Mouse (Mus musculus) brown adipose tissue, adult 24 weeks (tissue): ENCODE results near the gene Rab9b. TPM values are rescaled to one million over a fixed set of nuclear protein-coding genes. Genes with fewer than 3 reads are reported as not detected.

Source experiments
- H3K27ac ChIP-seq: fragments of 200-500 bp; replicated peaks from 2 replicates; pipeline ENCODE4 v1.5.1; 2012; ENCODE audit warnings: low read depth, mild to moderate bottlenecking, low read length
- H3K4me1 ChIP-seq: fragments of 200-500 bp; 2 replicates; pipeline ENCODE4 v1.6.1; 2012; ENCODE audit warnings: low read length, mixed read lengths; ENCODE audit not compliant: control insufficient read depth, insufficient read depth, insufficient read length
- H3K4me3 ChIP-seq: fragments of 200-500 bp; 2 replicates; pipeline ENCODE4 v1.5.1; 2012; ENCODE audit warnings: low read depth, mild to moderate bottlenecking, low read length, moderate library complexity; ENCODE audit not compliant: insufficient read depth
- polyA plus RNA-seq: library from polyadenylated mRNA; stranded (reverse); fragments of >200 nt; gene quantifications from 2 replicates; pipeline ENCODE4 v1.2.4, GENCODE M21; 2012; ENCODE audit not compliant: missing spikeins, insufficient read depth, insufficient read length

Rab9b gene
- polyA plus RNA-seq, result not detected in 2 replicates

- no peak within 1 kb of the TSS for H3K27ac ChIP-seq
- H3K4me1 ChIP-seq, result no peaks in the 10 kb centered on the region; the same call in 1 of the 2 replicates
Observed at GRCm38 (mm10) chrX:136868061-136869040, at the start of gene Rab9b. Rab9b (minus strand) TSS chrX:136868755.

GRCm38 (mm10) chrX:136904369-136904768 lies 35.8 kb upstream of the Rab9b start:
- H3K27ac ChIP-seq, result no peak overlapping the region
- H3K4me1 ChIP-seq, result no peaks in the 10 kb centered on the region
- H3K4me3 ChIP-seq, result no peak overlapping the region

More at GRCm38 (mm10) chrX:136868061-136869040, at the start of gene Rab9b:
- H3K4me3 ChIP-seq, result peak within 1 kb of the TSS; percentile 42

GRCm38 (mm10) chrX:136895757-136896156 lies 27.2 kb upstream of the Rab9b start:
- Histone ChIP-seq H3K27ac (no peak overlapping the region), H3K4me3 (no peak overlapping the region), H3K4me1 (no peaks in the 10 kb centered on the region)

GRCm38 (mm10) chrX:136850300-136850699 lies 18.3 kb downstream of the Rab9b start:
- H3K4me3 ChIP-seq, result no peak overlapping the region
- no peak overlapping the region for H3K27ac ChIP-seq
- no peaks in the 10 kb centered on the region for H3K4me1 ChIP-seq

GRCm38 (mm10) chrX:136828610-136829009 lies 39.9 kb downstream of the Rab9b start:
- H3K4me3 ChIP-seq, result no peak overlapping the region
- H3K4me1 ChIP-seq, result no peaks in the 10 kb centered on the region
- no peak overlapping the region for H3K27ac ChIP-seq

- Histone ChIP-seq H3K4me3 (no peak overlapping the region), H3K27ac (no peak overlapping the region), H3K4me1 (no peaks in the 10 kb centered on the region)
Observed at GRCm38 (mm10) chrX:136825016-136825415, 43.5 kb downstream of the Rab9b start.

- no peak within 1 kb of the TSS for H3K27ac ChIP-seq
- H3K4me1 ChIP-seq, result no peaks in the 10 kb centered on the region
- H3K4me3 ChIP-seq, result no peak within 1 kb of the TSS
Observed at GRCm38 (mm10) chrX:136822371-136822770, 46.2 kb downstream of the Rab9b start, which contains the start of gene Plp1. Plp1 (plus strand) TSS chrX:136822671.

- no peak overlapping the region for H3K4me3 ChIP-seq
- no peaks in the 10 kb centered on the region for H3K4me1 ChIP-seq
- H3K27ac ChIP-seq, result no peak overlapping the region
Observed at GRCm38 (mm10) chrX:136820250-136820649, 48.3 kb downstream of the Rab9b start.

- Histone ChIP-seq H3K27ac (no peak overlapping the region), H3K4me3 (no peak overlapping the region), H3K4me1 (no peaks in the 10 kb centered on the region)
Observed at GRCm38 (mm10) chrX:136819752-136820151, 48.8 kb downstream of the Rab9b start.

Other genes with a start within 250 kb of the Rab9b start
- 5.1 and 6.2 TPM in 2 replicates for gene Tceal1, start 160.8 kb downstream of the Rab9b start, polyA plus RNA-seq
- 80.4 and 121 TPM in 2 replicates for gene Morf4l2, start 125.1 kb downstream of the Rab9b start, polyA plus RNA-seq
- gene Glra4, start 88.6 kb downstream of the Rab9b start, polyA plus RNA-seq, result not detected in 2 replicates
- gene Plp1, start 46.1 kb downstream of the Rab9b start, polyA plus RNA-seq, result 3.8 and 5.3 TPM in 2 replicates
- not detected in 2 replicates for gene H2bfm, start 58.6 kb upstream of the Rab9b start, polyA plus RNA-seq
- gene Tmsb15b2, start 106.7 kb upstream of the Rab9b start, polyA plus RNA-seq, result not detected in 2 replicates
- gene Tmsb15l, start 108.1 kb upstream of the Rab9b start, polyA plus RNA-seq, result not detected in 2 replicates
- gene Tmsb15b1, start 108.1 kb upstream of the Rab9b start, polyA plus RNA-seq, result 6.8 and 12.3 TPM in 2 replicates
- not detected in 2 replicates for gene Zcchc18, start 124.4 kb upstream of the Rab9b start, polyA plus RNA-seq
- 4.5 and 10.0 TPM in 2 replicates for gene Slc25a53, start 169.5 kb upstream of the Rab9b start, polyA plus RNA-seq
- gene Fam199x, start 180.8 kb upstream of the Rab9b start, polyA plus RNA-seq, result 3.0 and 3.1 TPM in 2 replicates